Mouse (Mus musculus): ENCODE results near the gene Ostn. TPM values are rescaled to one million over a fixed set of nuclear protein-coding genes. Genes with fewer than 3 reads are reported as not detected.

Gene Ostn
- polyA plus RNA-seq, 1 experiment, result not detected

- no peaks in the 10 kb centered on the region for H3K79me3 ChIP-seq (ENCODE audit: low read depth)
- no peaks in the 10 kb centered on the region for H3K36me3 ChIP-seq (ENCODE audit: control insufficient read depth, insufficient read depth)
- no peak for TF ChIP-seq MAX (IDR thresholded peaks at IDR 0.05)
- TF ChIP-seq CTCF (IDR thresholded peaks at IDR 0.05; ENCODE audit: control insufficient read depth, insufficient read depth, insufficient read length), result no peak
- TF ChIP-seq MYOD1 (IDR thresholded peaks at IDR 0.05; ENCODE audit: control insufficient read depth, insufficient read length, low read depth), result no peak
- TF ChIP-seq USF1 (IDR thresholded peaks at IDR 0.05; ENCODE audit: low read depth), result no peak
- TF ChIP-seq CEBPB (IDR thresholded peaks at IDR 0.05; ENCODE audit: low read depth), result no peak
- TF ChIP-seq FOSL1 (IDR thresholded peaks at IDR 0.05; ENCODE audit: insufficient read depth, low read length, poor library complexity, severe bottlenecking), result no peak
- TF ChIP-seq MYOG (IDR thresholded peaks at IDR 0.05; ENCODE audit: control insufficient read depth, extremely low read depth, insufficient read length), result no peak
- H3K79me2 ChIP-seq (ENCODE audit: control insufficient read depth, insufficient read depth), result no peaks in the 10 kb centered on the region
- no peak overlapping the region for H3K4me3 ChIP-seq (ENCODE audit: insufficient read depth, poor library complexity, severe bottlenecking)
- H3ac ChIP-seq (ENCODE audit: control insufficient read depth, insufficient read length, low read depth), result no peak overlapping the region
- H3K27me3 ChIP-seq (ENCODE audit: control insufficient read depth, insufficient read depth, insufficient read length), result no peaks in the 10 kb centered on the region
These were observed 14.8 kb downstream of the Ostn start for GRCm38 (mm10) chr16:27322047-27322446.

GRCm38 (mm10) chr16:27326463-27326862, 19.2 kb downstream of the Ostn start:
- H3K4me3 ChIP-seq (ENCODE audit: insufficient read depth, poor library complexity, severe bottlenecking), result no peak overlapping the region
- H3ac ChIP-seq (ENCODE audit: control insufficient read depth, insufficient read length, low read depth), result no peak overlapping the region
- H3K36me3 ChIP-seq (ENCODE audit: control insufficient read depth, insufficient read depth), result no peaks in the 10 kb centered on the region
- no peak for TF ChIP-seq USF1 (IDR thresholded peaks at IDR 0.05; ENCODE audit: low read depth)
- TF ChIP-seq MYOD1 (IDR thresholded peaks at IDR 0.05; ENCODE audit: control insufficient read depth, insufficient read length, low read depth), result no peak
- no peak for TF ChIP-seq CEBPB (IDR thresholded peaks at IDR 0.05; ENCODE audit: low read depth)
- H3K79me2 ChIP-seq (ENCODE audit: control insufficient read depth, insufficient read depth), result no peaks in the 10 kb centered on the region
- no peaks in the 10 kb centered on the region for H3K79me3 ChIP-seq (ENCODE audit: low read depth)
- no peaks in the 10 kb centered on the region for H3K27me3 ChIP-seq (ENCODE audit: control insufficient read depth, insufficient read depth, insufficient read length)

- Histone ChIP-seq H3K36me3 (ENCODE audit: control insufficient read depth, insufficient read depth) (no peaks in the 10 kb centered on the region), H3K4me3 (ENCODE audit: insufficient read depth, poor library complexity, severe bottlenecking) (no peak overlapping the region), H3K27me3 (ENCODE audit: control insufficient read depth, insufficient read depth, insufficient read length) (no peaks in the 10 kb centered on the region), H3ac (ENCODE audit: control insufficient read depth, insufficient read length, low read depth) (no peak overlapping the region), H3K79me2 (ENCODE audit: control insufficient read depth, insufficient read depth) (no peaks in the 10 kb centered on the region), H3K79me3 (ENCODE audit: low read depth) (no peaks in the 10 kb centered on the region)
- TF ChIP-seq MYOD1 (IDR thresholded peaks at IDR 0.05; ENCODE audit: control insufficient read depth, insufficient read length, low read depth), result no peak
These were observed 40.2 kb downstream of the Ostn start for GRCm38 (mm10) chr16:27347521-27347920.

- H3K27me3 ChIP-seq (ENCODE audit: control insufficient read depth, insufficient read depth, insufficient read length), result no peaks in the 10 kb centered on the region
- no peak overlapping the region for H3ac ChIP-seq (ENCODE audit: control insufficient read depth, insufficient read length, low read depth)
- no peak for TF ChIP-seq MYOG (IDR thresholded peaks at IDR 0.05; ENCODE audit: control insufficient read depth, extremely low read depth, insufficient read length)
- TF ChIP-seq MYOD1 (IDR thresholded peaks at IDR 0.05; ENCODE audit: control insufficient read depth, insufficient read length, low read depth), result no peak
- TF ChIP-seq MAX (IDR thresholded peaks at IDR 0.05), result no peak
- no peak for TF ChIP-seq FOSL1 (IDR thresholded peaks at IDR 0.05; ENCODE audit: insufficient read depth, low read length, poor library complexity, severe bottlenecking)
- H3K36me3 ChIP-seq (ENCODE audit: control insufficient read depth, insufficient read depth), result no peaks in the 10 kb centered on the region
- no peaks in the 10 kb centered on the region for H3K79me3 ChIP-seq (ENCODE audit: low read depth)
- H3K4me3 ChIP-seq (ENCODE audit: insufficient read depth, poor library complexity, severe bottlenecking), result no peak overlapping the region
- H3K79me2 ChIP-seq (ENCODE audit: control insufficient read depth, insufficient read depth), result no peaks in the 10 kb centered on the region
These were observed 41.1 kb downstream of the Ostn start for GRCm38 (mm10) chr16:27348359-27348758.

- Histone ChIP-seq H3K36me3 (ENCODE audit: control insufficient read depth, insufficient read depth) (no peaks in the 10 kb centered on the region), H3K79me3 (ENCODE audit: low read depth) (no peaks in the 10 kb centered on the region), H3K79me2 (ENCODE audit: control insufficient read depth, insufficient read depth) (no peaks in the 10 kb centered on the region), H3K27me3 (ENCODE audit: control insufficient read depth, insufficient read depth, insufficient read length) (no peaks in the 10 kb centered on the region), H3K4me3 (ENCODE audit: insufficient read depth, poor library complexity, severe bottlenecking) (no peak overlapping the region), H3ac (ENCODE audit: control insufficient read depth, insufficient read length, low read depth) (no peak overlapping the region)
- TF ChIP-seq MAX (IDR thresholded peaks at IDR 0.05) (no peak), MYOG (IDR thresholded peaks at IDR 0.05; ENCODE audit: control insufficient read depth, extremely low read depth, insufficient read length) (no peak), MYOD1 (IDR thresholded peaks at IDR 0.05; ENCODE audit: control insufficient read depth, insufficient read length, low read depth) (no peak), FOSL1 (IDR thresholded peaks at IDR 0.05; ENCODE audit: insufficient read depth, low read length, poor library complexity, severe bottlenecking) (no peak), CEBPB (IDR thresholded peaks at IDR 0.05; ENCODE audit: low read depth) (no peak), CTCF (IDR thresholded peaks at IDR 0.05; ENCODE audit: control insufficient read depth, insufficient read depth, insufficient read length) (no peak), USF1 (IDR thresholded peaks at IDR 0.05; ENCODE audit: low read depth) (no peak)
These were observed 41.9 kb downstream of the Ostn start for GRCm38 (mm10) chr16:27349235-27349634.

- Histone ChIP-seq H3K36me3 (ENCODE audit: control insufficient read depth, insufficient read depth) (no peaks in the 10 kb centered on the region), H3K4me3 (ENCODE audit: insufficient read depth, poor library complexity, severe bottlenecking) (no peak overlapping the region), H3K27me3 (ENCODE audit: control insufficient read depth, insufficient read depth, insufficient read length) (no peaks in the 10 kb centered on the region), H3ac (ENCODE audit: control insufficient read depth, insufficient read length, low read depth) (no peak overlapping the region), H3K79me2 (ENCODE audit: control insufficient read depth, insufficient read depth) (no peaks in the 10 kb centered on the region), H3K79me3 (ENCODE audit: low read depth) (no peaks in the 10 kb centered on the region)
- TF ChIP-seq CTCF (IDR thresholded peaks at IDR 0.05; ENCODE audit: control insufficient read depth, insufficient read depth, insufficient read length) (no peak), MAX (IDR thresholded peaks at IDR 0.05) (no peak), MYOD1 (IDR thresholded peaks at IDR 0.05; ENCODE audit: control insufficient read depth, insufficient read length, low read depth) (no peak), CEBPB (IDR thresholded peaks at IDR 0.05; ENCODE audit: low read depth) (no peak), FOSL1 (IDR thresholded peaks at IDR 0.05; ENCODE audit: insufficient read depth, low read length, poor library complexity, severe bottlenecking) (no peak), USF1 (IDR thresholded peaks at IDR 0.05; ENCODE audit: low read depth) (no peak), MYOG (IDR thresholded peaks at IDR 0.05; ENCODE audit: control insufficient read depth, extremely low read depth, insufficient read length) (no peak)
These were observed 42.7 kb downstream of the Ostn start for GRCm38 (mm10) chr16:27349878-27350532.

Data from C2C12 (cell line).